Mouse (Mus musculus): ENCODE data around the gene Aif1. TPM values are rescaled to one million over a fixed set of nuclear protein-coding genes. Genes with fewer than 3 reads are reported as not detected.

Aif1 gene
- polyA plus RNA-seq, 1 experiment, result not detected

DNA sequence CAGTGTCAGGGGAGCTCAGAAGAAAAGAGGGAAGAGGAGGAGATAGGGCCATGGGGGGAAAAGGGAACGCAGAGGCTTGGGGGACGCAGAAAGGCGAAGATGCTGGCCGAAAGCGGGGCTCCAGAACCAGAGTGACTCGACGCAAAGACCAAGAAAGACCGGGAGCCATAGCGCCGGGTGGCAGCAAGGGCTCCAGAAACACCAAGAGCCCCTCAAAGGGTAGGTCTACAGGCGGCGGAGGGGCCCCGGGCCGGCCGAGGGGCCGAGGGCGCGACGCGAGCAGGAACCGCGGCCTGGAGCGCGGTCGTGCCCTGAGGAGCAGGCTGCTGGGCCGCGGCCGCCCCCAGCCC is 11.7 kb downstream of the Aif1 start:
- peaks cover 51% of the 10 kb centered on the region for H3K79me3 ChIP-seq (ENCODE audit: low read depth)
- peak overlapping the region; percentile 96 for H3K4me3 ChIP-seq (ENCODE audit: insufficient read depth, poor library complexity, severe bottlenecking)
- H3K27me3 ChIP-seq (ENCODE audit: control insufficient read depth, insufficient read depth, insufficient read length), result no peaks in the 10 kb centered on the region
- TF ChIP-seq MYOG (IDR thresholded peaks at IDR 0.05; ENCODE audit: control insufficient read depth, extremely low read depth, insufficient read length), result no peak
- no peak for TF ChIP-seq CEBPB (IDR thresholded peaks at IDR 0.05; ENCODE audit: low read depth)
- no peak for TF ChIP-seq CTCF (IDR thresholded peaks at IDR 0.05; ENCODE audit: control insufficient read depth, insufficient read depth, insufficient read length)
- H3K79me2 ChIP-seq (ENCODE audit: control insufficient read depth, insufficient read depth), result peaks cover 68% of the 10 kb centered on the region
- peaks cover 41% of the 10 kb centered on the region for H3K36me3 ChIP-seq (ENCODE audit: control insufficient read depth, insufficient read depth)
- peak overlapping the region; percentile 100 for H3ac ChIP-seq (ENCODE audit: control insufficient read depth, insufficient read length, low read depth)

DNA sequence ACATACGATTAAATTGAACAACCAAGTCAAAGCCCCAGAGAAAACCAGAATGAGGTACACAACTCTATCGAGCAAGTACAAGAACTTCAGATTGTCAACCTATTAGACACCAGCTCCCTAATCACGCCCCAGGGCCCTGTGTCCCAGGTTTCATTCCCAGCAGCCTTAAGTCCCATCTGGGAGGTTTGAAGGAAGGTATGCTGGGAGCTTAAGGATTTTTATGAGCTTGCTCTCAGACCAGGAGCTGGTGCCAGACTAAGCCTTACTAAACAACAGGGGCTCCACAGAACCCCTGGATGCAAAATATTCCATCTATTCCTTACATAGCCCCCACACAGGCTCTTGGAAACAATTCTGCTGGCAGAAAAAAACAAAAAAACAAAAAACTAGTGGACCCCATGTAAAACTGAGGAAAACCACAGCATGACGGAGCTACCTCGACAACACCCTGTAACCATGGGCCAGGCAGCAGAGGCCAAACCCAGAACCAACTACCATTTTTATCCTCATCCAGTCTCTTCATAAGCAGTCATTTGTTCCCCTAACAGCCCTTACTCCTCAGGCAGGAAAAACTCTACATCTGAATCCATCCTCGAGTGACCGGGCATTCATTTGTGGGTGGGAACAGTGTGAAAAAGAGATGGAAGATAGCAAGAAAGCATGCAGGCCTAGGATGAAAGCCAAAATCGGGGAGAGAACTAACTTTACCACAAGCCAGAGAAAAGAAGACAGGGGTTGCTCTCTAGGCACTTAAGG is 12.4 kb downstream of the Aif1 start:
- TF ChIP-seq MYOD1 (IDR thresholded peaks at IDR 0.05; ENCODE audit: control insufficient read depth, insufficient read length, low read depth), result no peak
- no peak for TF ChIP-seq MAX (IDR thresholded peaks at IDR 0.05)
- TF ChIP-seq CEBPB (IDR thresholded peaks at IDR 0.05; ENCODE audit: low read depth), result no peak
- no peak for TF ChIP-seq FOSL1 (IDR thresholded peaks at IDR 0.05; ENCODE audit: insufficient read depth, low read length, poor library complexity, severe bottlenecking)
- no peak for TF ChIP-seq MYOG (IDR thresholded peaks at IDR 0.05; ENCODE audit: control insufficient read depth, extremely low read depth, insufficient read length)
- TF ChIP-seq USF1 (IDR thresholded peaks at IDR 0.05; ENCODE audit: low read depth), result no peak
- no peak for TF ChIP-seq CTCF (IDR thresholded peaks at IDR 0.05; ENCODE audit: control insufficient read depth, insufficient read depth, insufficient read length)
- Histone ChIP-seq H3K36me3 (ENCODE audit: control insufficient read depth, insufficient read depth) (peaks cover 48% of the 10 kb centered on the region), H3K4me3 (ENCODE audit: insufficient read depth, poor library complexity, severe bottlenecking) (peak overlapping the region; percentile 96), H3K79me3 (ENCODE audit: low read depth) (peaks cover 54% of the 10 kb centered on the region), H3K79me2 (ENCODE audit: control insufficient read depth, insufficient read depth) (peaks cover 75% of the 10 kb centered on the region), H3K27me3 (ENCODE audit: control insufficient read depth, insufficient read depth, insufficient read length) (no peaks in the 10 kb centered on the region), H3ac (ENCODE audit: control insufficient read depth, insufficient read length, low read depth) (peak overlapping the region; percentile 100)

DNA sequence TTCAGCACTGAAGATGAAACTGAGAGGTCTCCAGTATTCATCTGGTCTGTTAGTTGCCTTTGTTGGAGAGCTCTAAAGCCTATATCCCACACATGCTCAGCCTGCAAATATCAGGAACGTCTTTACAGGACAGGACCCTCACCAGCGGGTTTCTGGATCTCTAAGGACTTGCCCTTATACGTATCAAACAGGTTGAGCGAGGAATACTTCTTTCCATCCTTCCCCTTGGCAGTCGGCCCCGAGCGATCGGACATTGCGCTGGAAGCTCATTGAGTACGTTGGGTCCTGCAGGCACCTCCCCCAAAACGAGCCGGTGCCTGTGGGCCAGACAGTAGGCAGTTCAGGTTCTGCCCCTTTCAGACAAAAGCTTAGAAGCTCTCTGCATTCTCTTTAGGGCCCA is 13.1 kb downstream of the Aif1 start:
- peaks cover 83% of the 10 kb centered on the region for H3K79me2 ChIP-seq (ENCODE audit: control insufficient read depth, insufficient read depth)
- peaks cover 54% of the 10 kb centered on the region for H3K79me3 ChIP-seq (ENCODE audit: low read depth)
- TF ChIP-seq MAX (IDR thresholded peaks at IDR 0.05) (no peak), FOSL1 (IDR thresholded peaks at IDR 0.05; ENCODE audit: insufficient read depth, low read length, poor library complexity, severe bottlenecking) (no peak)
- H3K4me3 ChIP-seq (ENCODE audit: insufficient read depth, poor library complexity, severe bottlenecking), result peak overlapping the region; percentile 96
- H3K36me3 ChIP-seq (ENCODE audit: control insufficient read depth, insufficient read depth), result peaks cover 55% of the 10 kb centered on the region
- peak overlapping the region; percentile 62 for H3ac ChIP-seq (ENCODE audit: control insufficient read depth, insufficient read length, low read depth)
- H3K27me3 ChIP-seq (ENCODE audit: control insufficient read depth, insufficient read depth, insufficient read length), result no peaks in the 10 kb centered on the region

DNA sequence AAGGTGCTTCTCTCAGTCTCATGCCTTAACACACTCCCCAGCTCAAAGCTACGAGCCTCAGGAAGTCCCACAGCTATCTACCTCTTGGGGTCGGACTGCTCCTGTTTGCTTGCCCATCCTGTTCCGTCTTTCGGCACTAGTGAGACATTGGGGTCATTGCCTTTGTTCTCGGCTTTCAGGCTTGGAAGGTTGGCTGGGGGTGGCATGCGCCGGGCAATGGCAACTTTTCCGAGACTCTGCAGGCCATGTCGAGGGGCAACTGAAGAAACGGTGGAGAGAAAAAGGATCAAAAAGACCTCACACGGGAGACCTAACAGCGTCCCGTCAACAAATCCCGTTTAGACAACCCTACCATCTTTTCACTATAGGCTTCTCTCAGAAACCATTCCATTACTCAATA is 13.7 kb downstream of the Aif1 start:
- Histone ChIP-seq H3K79me3 (ENCODE audit: low read depth) (peaks cover 60% of the 10 kb centered on the region), H3K27me3 (ENCODE audit: control insufficient read depth, insufficient read depth, insufficient read length) (no peaks in the 10 kb centered on the region), H3K4me3 (ENCODE audit: insufficient read depth, poor library complexity, severe bottlenecking) (no peak overlapping the region), H3K36me3 (ENCODE audit: control insufficient read depth, insufficient read depth) (peaks cover 61% of the 10 kb centered on the region), H3ac (ENCODE audit: control insufficient read depth, insufficient read length, low read depth) (no peak overlapping the region), H3K79me2 (ENCODE audit: control insufficient read depth, insufficient read depth) (peaks cover 89% of the 10 kb centered on the region)
- TF ChIP-seq FOSL1 (IDR thresholded peaks at IDR 0.05; ENCODE audit: insufficient read depth, low read length, poor library complexity, severe bottlenecking), result no peak
- no peak for TF ChIP-seq CEBPB (IDR thresholded peaks at IDR 0.05; ENCODE audit: low read depth)
- TF ChIP-seq MYOG (IDR thresholded peaks at IDR 0.05; ENCODE audit: control insufficient read depth, extremely low read depth, insufficient read length), result no peak
- TF ChIP-seq USF1 (IDR thresholded peaks at IDR 0.05; ENCODE audit: low read depth), result no peak
- TF ChIP-seq MYOD1 (IDR thresholded peaks at IDR 0.05; ENCODE audit: control insufficient read depth, insufficient read length, low read depth), result no peak
- no peak for TF ChIP-seq CTCF (IDR thresholded peaks at IDR 0.05; ENCODE audit: control insufficient read depth, insufficient read depth, insufficient read length)
- no peak for TF ChIP-seq MAX (IDR thresholded peaks at IDR 0.05)

DNA sequence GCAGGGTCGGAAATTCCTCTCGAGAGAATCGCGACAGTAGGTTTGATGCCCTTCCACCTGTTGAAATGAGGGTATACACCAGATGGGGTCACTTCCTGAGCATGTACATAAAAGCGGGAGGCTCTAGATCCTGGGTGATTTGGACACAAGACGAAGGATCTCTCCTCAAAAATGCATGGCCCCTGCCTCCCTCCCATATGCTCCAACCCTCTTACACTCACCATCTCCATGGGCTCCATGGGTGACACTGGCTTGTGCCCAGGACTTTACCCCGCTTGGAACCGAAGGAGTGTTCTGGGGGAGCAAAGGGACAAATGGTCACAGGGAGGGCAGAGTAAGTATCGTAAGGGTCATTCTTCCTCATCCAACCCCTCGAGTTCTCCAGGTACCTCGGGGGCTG is 14.4 kb downstream of the Aif1 start:
- TF ChIP-seq MAX (IDR thresholded peaks at IDR 0.05) (no peak), CEBPB (IDR thresholded peaks at IDR 0.05; ENCODE audit: low read depth) (no peak), MYOD1 (IDR thresholded peaks at IDR 0.05; ENCODE audit: control insufficient read depth, insufficient read length, low read depth) (no peak), FOSL1 (IDR thresholded peaks at IDR 0.05; ENCODE audit: insufficient read depth, low read length, poor library complexity, severe bottlenecking) (no peak), MYOG (IDR thresholded peaks at IDR 0.05; ENCODE audit: control insufficient read depth, extremely low read depth, insufficient read length) (no peak), CTCF (IDR thresholded peaks at IDR 0.05; ENCODE audit: control insufficient read depth, insufficient read depth, insufficient read length) (no peak), USF1 (IDR thresholded peaks at IDR 0.05; ENCODE audit: low read depth) (no peak)
- Histone ChIP-seq H3K36me3 (ENCODE audit: control insufficient read depth, insufficient read depth) (peaks cover 68% of the 10 kb centered on the region), H3K79me3 (ENCODE audit: low read depth) (peaks cover 65% of the 10 kb centered on the region), H3ac (ENCODE audit: control insufficient read depth, insufficient read length, low read depth) (no peak overlapping the region), H3K4me3 (ENCODE audit: insufficient read depth, poor library complexity, severe bottlenecking) (no peak overlapping the region), H3K27me3 (ENCODE audit: control insufficient read depth, insufficient read depth, insufficient read length) (no peaks in the 10 kb centered on the region), H3K79me2 (ENCODE audit: control insufficient read depth, insufficient read depth) (peaks cover 90% of the 10 kb centered on the region)

DNA sequence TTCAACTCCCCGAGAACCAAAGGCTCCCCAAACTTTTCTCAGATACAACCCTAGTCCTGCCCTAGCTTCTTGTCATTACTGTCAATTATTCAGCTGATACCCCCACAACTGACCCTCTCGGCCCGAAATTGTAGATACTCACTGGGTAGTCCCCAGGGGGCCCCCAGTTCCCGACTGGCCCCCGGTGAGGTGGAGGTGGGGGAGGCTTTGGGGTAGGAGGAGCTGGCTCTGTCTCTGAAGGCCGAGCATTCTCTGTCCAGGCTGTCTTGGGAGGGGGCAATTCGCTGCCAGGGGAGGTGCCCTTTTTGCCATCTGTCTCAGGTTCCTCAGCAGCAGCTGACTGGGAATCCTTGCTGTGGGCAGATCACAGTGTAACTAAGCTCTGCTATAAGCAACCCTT is 16.2 kb downstream of the Aif1 start:
- H3K4me3 ChIP-seq (ENCODE audit: insufficient read depth, poor library complexity, severe bottlenecking), result no peak overlapping the region
- no peaks in the 10 kb centered on the region for H3K27me3 ChIP-seq (ENCODE audit: control insufficient read depth, insufficient read depth, insufficient read length)
- H3K36me3 ChIP-seq (ENCODE audit: control insufficient read depth, insufficient read depth), result peaks cover 86% of the 10 kb centered on the region
- TF ChIP-seq CEBPB (IDR thresholded peaks at IDR 0.05; ENCODE audit: low read depth), result no peak
- TF ChIP-seq MAX (IDR thresholded peaks at IDR 0.05), result no peak
- TF ChIP-seq MYOD1 (IDR thresholded peaks at IDR 0.05; ENCODE audit: control insufficient read depth, insufficient read length, low read depth), result no peak
- no peak for TF ChIP-seq FOSL1 (IDR thresholded peaks at IDR 0.05; ENCODE audit: insufficient read depth, low read length, poor library complexity, severe bottlenecking)
- no peak for TF ChIP-seq MYOG (IDR thresholded peaks at IDR 0.05; ENCODE audit: control insufficient read depth, extremely low read depth, insufficient read length)
- no peak for TF ChIP-seq USF1 (IDR thresholded peaks at IDR 0.05; ENCODE audit: low read depth)
- no peak for TF ChIP-seq CTCF (IDR thresholded peaks at IDR 0.05; ENCODE audit: control insufficient read depth, insufficient read depth, insufficient read length)
- H3K79me3 ChIP-seq (ENCODE audit: low read depth), result peaks cover 70% of the 10 kb centered on the region
- no peak overlapping the region for H3ac ChIP-seq (ENCODE audit: control insufficient read depth, insufficient read length, low read depth)
- H3K79me2 ChIP-seq (ENCODE audit: control insufficient read depth, insufficient read depth), result peaks cover 99% of the 10 kb centered on the region

Measured in C2C12 (cell line).